11 mouse cellular contexts compared by ENCODE assay signal in the genomic region with DNA sequence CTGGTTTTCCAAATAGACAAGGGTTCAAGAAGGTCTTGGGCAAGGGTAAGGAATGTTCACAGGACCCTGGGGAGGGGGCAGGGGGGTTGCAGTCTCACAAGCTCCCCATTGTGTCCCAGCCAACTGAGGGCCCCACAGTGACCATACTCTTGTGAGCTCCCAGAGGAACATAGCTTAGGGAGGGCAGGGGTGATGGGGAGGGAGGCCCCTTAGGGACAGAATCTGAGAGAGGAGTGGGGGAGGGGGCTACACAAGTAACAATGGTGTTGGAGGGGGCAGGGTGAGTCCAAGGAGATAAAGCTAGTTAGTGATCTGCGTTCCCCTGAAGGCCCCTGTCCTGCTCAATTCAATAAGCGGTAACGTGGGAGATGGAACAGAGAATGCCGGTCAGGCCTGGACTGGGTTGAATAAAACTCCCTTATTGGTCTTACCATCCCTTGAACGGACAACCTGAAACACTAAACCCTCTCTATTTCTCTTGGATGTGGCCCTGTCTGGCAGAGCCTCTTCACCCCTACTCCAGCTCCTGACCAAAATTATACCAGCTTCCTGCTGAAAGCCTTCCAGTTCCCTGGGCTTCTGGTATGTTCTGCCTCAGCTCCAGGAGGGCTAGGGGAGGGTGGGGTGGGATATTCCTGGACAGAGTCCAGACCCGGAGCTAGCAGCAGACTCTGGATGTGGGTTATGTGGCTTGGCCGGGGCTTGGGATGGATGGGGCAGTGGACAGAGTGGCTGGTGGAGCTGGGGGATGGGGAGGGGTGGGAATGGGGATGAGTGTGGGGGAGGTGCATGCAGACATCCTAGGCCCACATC. TPM values are rescaled to one million over a fixed set of nuclear protein-coding genes. Genes with fewer than 3 reads are reported as not detected.
DNase-seq lines count a peak whose midpoint lies in the region; ATAC-seq and TF ChIP-seq lines count a peak whose summit lies in the region.
"Had no signal": no experiment of that assay in that cellular context is flagged by ENCODE, and none has a peak within 500 bp of the region (broad histone marks: within the 10 kb centered on the region; RNA-seq: fewer than 3 reads in every experiment).

No protein-coding gene starts in this region.

- H3K4me2 ChIP-seq in intestine, embryonic 14.5 days (ENCODE audit: low read length): no peak overlapping the region
- H3K4me2 ChIP-seq in intestine, postnatal 0 days (replicated peaks; ENCODE audit: low read depth): no peak overlapping the region
- H3K4me2 ChIP-seq in hindbrain, embryonic 16.5 days (ENCODE audit: low read length): no peak overlapping the region
- H3K4me2 ChIP-seq in neural tube, embryonic 14.5 days (ENCODE audit: low read depth, low read length): 0 out of 2 replicates have a peak overlapping the region, but pooled peaks have one; percentile 8

- peaks cover 70% of the 10 kb centered on the region for H3K4me1 ChIP-seq in intestine, embryonic 14.5 days (replicated peaks; ENCODE audit: control insufficient read depth, insufficient read depth, low read length)
- H3K4me1 ChIP-seq in intestine, postnatal 0 days (replicated peaks; ENCODE audit: control insufficient read depth, insufficient read depth, low read length): no peaks in the 10 kb centered on the region
- peaks cover 96% of the 10 kb centered on the region for H3K4me1 ChIP-seq in embryonic facial prominence, embryonic 10.5 days
- peaks cover 58% of the 10 kb centered on the region for H3K4me1 ChIP-seq in hindbrain, embryonic 16.5 days (ENCODE audit: control insufficient read depth, insufficient read depth, low read depth, low read length)
- peaks cover 74% of the 10 kb centered on the region for H3K4me1 ChIP-seq in neural tube, embryonic 14.5 days (ENCODE audit: control insufficient read depth, insufficient read depth, low read length)

- no peak overlapping the region for H3K4me3 ChIP-seq in intestine, embryonic 14.5 days (ENCODE audit: low read depth, low read length)
- no peak overlapping the region for H3K4me3 ChIP-seq in intestine, postnatal 0 days (ENCODE audit: low read depth, low read length)
- H3K4me3 ChIP-seq in embryonic facial prominence, embryonic 10.5 days: 0 out of 2 replicates have a peak overlapping the region, but pooled peaks have one; percentile 16
- H3K4me3 ChIP-seq in hindbrain, embryonic 16.5 days (ENCODE audit: low read length): no peak overlapping the region
- H3K4me3 ChIP-seq in neural tube, embryonic 14.5 days (ENCODE audit: low read depth, low read length): no peak overlapping the region

- 32% methylated on average over 7 of the region's 7 CpGs for WGBS in intestine, embryonic 14.5 days
- WGBS in intestine, postnatal 0 days: 49% methylated on average over 7 of the region's 7 CpGs
- WGBS in embryonic facial prominence, embryonic 10.5 days: 19% methylated on average over 7 of the region's 7 CpGs
- WGBS in hindbrain, embryonic 16.5 days: 14% methylated on average over 7 of the region's 7 CpGs
- 17% methylated on average over 7 of the region's 7 CpGs for WGBS in neural tube, embryonic 14.5 days

- no peak overlapping the region for H3K9ac ChIP-seq in intestine, embryonic 14.5 days (ENCODE audit: low read length)
- no peak overlapping the region for H3K9ac ChIP-seq in intestine, postnatal 0 days (ENCODE audit: low read depth, low read length)
- H3K9ac ChIP-seq in hindbrain, embryonic 16.5 days (ENCODE audit: low read depth, low read length): no peak overlapping the region; the same call in none of the 2 replicates
- no peak overlapping the region for H3K9ac ChIP-seq in neural tube, embryonic 14.5 days (replicated peaks; ENCODE audit: low read depth, low read length)

- no peak for TF ChIP-seq CTCF in intestine, postnatal 0 days (IDR thresholded peaks at IDR 0.05; ENCODE audit: low read depth)

- DNase-seq in intestine, embryonic 14.5 days (ENCODE audit: low spot score): peak; percentile 66
- peak; percentile 62 for DNase-seq in embryonic facial prominence, embryonic 10.5 days (ENCODE audit: low spot score)
- no peak for DNase-seq in T-cell, adult 2 months (ENCODE audit: low spot score)
- no peak for DNase-seq in adipocyte (ENCODE audit: low spot score)
- DNase-seq: kidney, postnatal 25 days; lung, postnatal 14 days; right cerebral cortex, adult 18-20 months had no signal

- H3K27ac ChIP-seq in intestine, embryonic 14.5 days (ENCODE audit: low read depth): peak overlapping the region; percentile 64
- no peak overlapping the region for H3K27ac ChIP-seq in intestine, postnatal 0 days (ENCODE audit: low read depth, low read length)
- H3K27ac ChIP-seq in embryonic facial prominence, embryonic 10.5 days (replicated peaks): peak overlapping the region; percentile 83
- peak overlapping the region; percentile 17; the same call in 1 of the 2 replicates for H3K27ac ChIP-seq in hindbrain, embryonic 16.5 days (ENCODE audit: low read depth, low read length)
- peak overlapping the region; percentile 60; the same call in 1 of the 2 replicates for H3K27ac ChIP-seq in neural tube, embryonic 14.5 days (ENCODE audit: low read depth, low read length)

- 0 out of 2 replicates have a peak, but pooled peaks have one; percentile 34 for ATAC-seq in intestine, embryonic 14.5 days (replicated peaks; ENCODE audit: low FRiP score, low TSS enrichment, low read depth)
- ATAC-seq in intestine, postnatal 0 days: no peak
- ATAC-seq in hindbrain, embryonic 16.5 days: peak; percentile 34
- peak; percentile 18; the same call in 1 of the 2 replicates for ATAC-seq in neural tube, embryonic 14.5 days (ENCODE audit: low read depth)
- ATAC-seq in erythroid progenitor cell, adult 5-6 weeks (replicated peaks; ENCODE audit: low FRiP score, poor library complexity, severe bottlenecking): no peak

- no peaks in the 10 kb centered on the region for H3K9me3 ChIP-seq in intestine, embryonic 14.5 days (ENCODE audit: control insufficient read depth, low read length)
- no peaks in the 10 kb centered on the region for H3K9me3 ChIP-seq in intestine, postnatal 0 days (ENCODE audit: control insufficient read depth)
- H3K9me3 ChIP-seq in embryonic facial prominence, embryonic 10.5 days: no peaks in the 10 kb centered on the region
- H3K9me3 ChIP-seq in hindbrain, embryonic 16.5 days (ENCODE audit: control insufficient read depth, low read length): no peaks in the 10 kb centered on the region
- no peaks in the 10 kb centered on the region for H3K9me3 ChIP-seq in neural tube, embryonic 14.5 days (ENCODE audit: control insufficient read depth, low read length)

- no peaks in the 10 kb centered on the region for H3K27me3 ChIP-seq in intestine, embryonic 14.5 days (replicated peaks; ENCODE audit: control insufficient read depth, insufficient read depth, low read length)
- no peaks in the 10 kb centered on the region for H3K27me3 ChIP-seq in intestine, postnatal 0 days (replicated peaks; ENCODE audit: control insufficient read depth, insufficient read depth, low read length)
- H3K27me3 ChIP-seq in embryonic facial prominence, embryonic 10.5 days (replicated peaks; ENCODE audit: low read depth, poor library complexity, severe bottlenecking): no peaks in the 10 kb centered on the region
- H3K27me3 ChIP-seq in hindbrain, embryonic 16.5 days (replicated peaks; ENCODE audit: control insufficient read depth, insufficient read depth, low read length): no peaks in the 10 kb centered on the region
- no peaks in the 10 kb centered on the region for H3K27me3 ChIP-seq in neural tube, embryonic 14.5 days (ENCODE audit: control insufficient read depth, insufficient read depth, low read length)

- no peaks in the 10 kb centered on the region for H3K36me3 ChIP-seq in intestine, embryonic 14.5 days (ENCODE audit: control insufficient read depth, insufficient read depth, low read length)
- no peaks in the 10 kb centered on the region for H3K36me3 ChIP-seq in intestine, postnatal 0 days (ENCODE audit: control insufficient read depth, insufficient read depth)
- no peaks in the 10 kb centered on the region for H3K36me3 ChIP-seq in embryonic facial prominence, embryonic 10.5 days (replicated peaks)
- no peaks in the 10 kb centered on the region for H3K36me3 ChIP-seq in hindbrain, embryonic 16.5 days (ENCODE audit: control insufficient read depth, insufficient read depth, low read length)
- no peaks in the 10 kb centered on the region for H3K36me3 ChIP-seq in neural tube, embryonic 14.5 days (ENCODE audit: control insufficient read depth, insufficient read depth, low read length)

RNA-seq across cellular contexts. Expression of a gene that starts 50.6 kb away (rescaled TPM):
- 36.1 and 41.0 TPM in 2 replicates for polyA plus RNA-seq in intestine, embryonic 14.5 days (2014; fragmentation: Nextera tagmentation; extraction: Ambion mirVana)
- 12.2 and 18.0 TPM in 2 replicates for polyA plus RNA-seq in intestine, postnatal 0 days (2015; fragmentation: Nextera tagmentation; extraction: Ambion mirVana)
- 20.7 and 25.3 TPM in 2 replicates for polyA plus RNA-seq in embryonic facial prominence, embryonic 10.5 days (2016; fragmentation: Nextera tagmentation; extraction: Ambion mirVana)
- polyA plus RNA-seq in hindbrain, embryonic 16.5 days (2015; fragmentation: Nextera tagmentation; extraction: Ambion mirVana): 15.7 and 24.2 TPM in 2 replicates
- 30.2 and 34.7 TPM in 2 replicates for polyA plus RNA-seq in neural tube, embryonic 14.5 days (2014; fragmentation: Nextera tagmentation; extraction: Ambion mirVana)
- total RNA-seq in erythroid progenitor cell, adult 5-6 weeks (2015; ENCODE audit: low replicate concordance): 2.2 TPM in 1 of 2 replicates, not detected in the other
- 0.61 and 0.64 TPM in 2 replicates for total RNA-seq in erythroid progenitor cell, adult 5-6 weeks (2017; ENCODE audit: low replicate concordance)

Comparison
In these comparisons a context has a peak if more than half of its experiments do, and no peak if none do; other contexts are left out.
1. ATAC-seq: peak in intestine, embryonic 14.5 days (single experiment), hindbrain, embryonic 16.5 days (single experiment) and neural tube, embryonic 14.5 days (single experiment); none in intestine, postnatal 0 days (single experiment) and erythroid progenitor cell, adult 5-6 weeks (single experiment).
2. DNase-seq: peak in intestine, embryonic 14.5 days (single experiment) and embryonic facial prominence, embryonic 10.5 days (single experiment); none in T-cell, adult 2 months (single experiment) and adipocyte (single experiment).